Mouse (Mus musculus): ENCODE results near the gene 4930502E18Rik. TPM values are rescaled to one million over a fixed set of nuclear protein-coding genes. Genes with fewer than 3 reads are reported as not detected.
"Not testable (repeated sequence)": the region's sequence is repeated elsewhere in the genome, so short reads cannot be mapped to it uniquely, and the experiment has no call there.

4930502E18Rik gene
- polyA plus RNA-seq (2012; rRNA removed), result not detected in 2 replicates

- DNase-seq, result no peak
- Histone ChIP-seq H3K4me1 (replicated peaks; ENCODE audit: control insufficient read depth, insufficient read depth, low read length) (no peaks in the 10 kb centered on the region), H3K36me3 (ENCODE audit: control insufficient read depth, insufficient read depth, low read length) (no peaks in the 10 kb centered on the region), H3K27ac (ENCODE audit: control insufficient read depth, insufficient read depth, low read length) (no peak within 1 kb of the TSS), H3K4me3 (ENCODE audit: control insufficient read depth, insufficient read depth, low read length) (no peak within 1 kb of the TSS), H3K27me3 (ENCODE audit: control insufficient read depth, insufficient read depth, low read length) (no peaks in the 10 kb centered on the region)
- 85% methylated on average over 11 of the region's 11 CpGs for WGBS
- TF ChIP-seq CTCF (IDR thresholded peaks at IDR 0.05; ENCODE audit: borderline replicate concordance, control insufficient read depth, extremely low read depth, insufficient read depth, low read length, poor library complexity) (no peak), POLR2A (IDR thresholded peaks at IDR 0.05; ENCODE audit: control insufficient read depth, extremely low read depth, insufficient read depth, low read length, poor library complexity) (no peak)
Measured at GRCm38 (mm10) chrX:53724596-53724995, at the start of gene 4930502E18Rik. TSS of gene 4930502E18Rik (plus strand) at chrX:53724826.

- WGBS, result 30% methylated on average over 2 of the region's 2 CpGs
- peak; percentile 71 for DNase-seq
- not testable (repeated sequence) for H3K4me3 ChIP-seq (ENCODE audit: control insufficient read depth, insufficient read depth, low read length); H3K27me3 ChIP-seq (ENCODE audit: control insufficient read depth, insufficient read depth, low read length); H3K4me1 ChIP-seq (replicated peaks; ENCODE audit: control insufficient read depth, insufficient read depth, low read length); H3K27ac ChIP-seq (ENCODE audit: control insufficient read depth, insufficient read depth, low read length); H3K36me3 ChIP-seq (ENCODE audit: control insufficient read depth, insufficient read depth, low read length)
Measured at GRCm38 (mm10) chrX:53676943-53677342, 47.7 kb upstream of the 4930502E18Rik start.

DNA sequence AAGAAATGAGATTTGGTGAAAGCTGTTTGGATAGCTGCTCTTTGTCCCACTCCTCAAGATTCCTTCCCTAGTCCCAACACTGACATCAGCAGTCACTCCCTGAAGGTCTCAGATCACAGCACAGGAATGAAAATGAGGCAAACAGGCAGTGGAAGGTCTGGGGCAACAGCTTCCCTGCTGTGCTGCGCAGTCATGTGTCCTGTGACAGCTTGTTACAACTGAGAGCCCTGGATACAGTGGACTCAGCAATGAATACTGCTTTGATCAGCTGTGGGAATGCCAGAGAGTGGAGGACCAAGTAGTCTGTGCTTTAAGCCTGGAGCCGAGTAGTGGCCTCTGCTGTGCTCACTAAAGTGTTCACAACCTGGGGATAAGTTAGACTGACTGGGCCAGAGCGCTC is 42.0 kb upstream of the 4930502E18Rik start:
- H3K27ac ChIP-seq (ENCODE audit: control insufficient read depth, insufficient read depth, low read length); H3K4me3 ChIP-seq (ENCODE audit: control insufficient read depth, insufficient read depth, low read length); H3K36me3 ChIP-seq (ENCODE audit: control insufficient read depth, insufficient read depth, low read length); H3K4me1 ChIP-seq (replicated peaks; ENCODE audit: control insufficient read depth, insufficient read depth, low read length); DNase-seq; H3K27me3 ChIP-seq (ENCODE audit: control insufficient read depth, insufficient read depth, low read length): not testable (repeated sequence)
- 80% methylated on average over 3 of the region's 3 CpGs for WGBS

DNA sequence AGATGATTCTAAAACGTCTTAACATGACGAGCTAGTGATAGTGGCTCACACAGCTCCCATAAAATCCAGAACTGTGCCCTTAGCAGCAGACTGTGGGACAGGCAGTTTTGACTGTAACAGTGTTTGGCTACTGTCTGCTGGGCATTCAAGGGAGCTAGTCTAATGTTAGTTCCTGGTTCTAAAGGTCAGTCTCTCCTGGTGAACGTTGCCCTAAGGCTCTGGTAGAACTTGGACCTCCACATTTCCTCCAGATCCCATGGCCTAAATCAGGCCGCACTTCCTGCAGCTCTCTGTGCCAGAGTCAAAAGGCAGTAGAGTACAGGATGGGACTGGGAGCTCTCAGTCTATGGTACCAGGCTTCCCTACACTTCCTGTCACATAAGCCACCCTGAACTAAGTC is 40.0 kb upstream of the 4930502E18Rik start:
- H3K4me3 ChIP-seq (ENCODE audit: control insufficient read depth, insufficient read depth, low read length); H3K36me3 ChIP-seq (ENCODE audit: control insufficient read depth, insufficient read depth, low read length); H3K27me3 ChIP-seq (ENCODE audit: control insufficient read depth, insufficient read depth, low read length); DNase-seq; H3K27ac ChIP-seq (ENCODE audit: control insufficient read depth, insufficient read depth, low read length); H3K4me1 ChIP-seq (replicated peaks; ENCODE audit: control insufficient read depth, insufficient read depth, low read length): not testable (repeated sequence)
- 69% methylated on average over 2 of the region's 4 CpGs for WGBS

- TF ChIP-seq POLR2A (IDR thresholded peaks at IDR 0.05; ENCODE audit: control insufficient read depth, extremely low read depth, insufficient read depth, low read length, poor library complexity) (no peak), CTCF (IDR thresholded peaks at IDR 0.05; ENCODE audit: borderline replicate concordance, control insufficient read depth, extremely low read depth, insufficient read depth, low read length, poor library complexity) (no peak)
- Histone ChIP-seq H3K27ac (ENCODE audit: control insufficient read depth, insufficient read depth, low read length) (no peak overlapping the region), H3K4me3 (ENCODE audit: control insufficient read depth, insufficient read depth, low read length) (no peak overlapping the region), H3K4me1 (replicated peaks; ENCODE audit: control insufficient read depth, insufficient read depth, low read length) (no peaks in the 10 kb centered on the region), H3K36me3 (ENCODE audit: control insufficient read depth, insufficient read depth, low read length) (no peaks in the 10 kb centered on the region), H3K27me3 (ENCODE audit: control insufficient read depth, insufficient read depth, low read length) (no peaks in the 10 kb centered on the region)
- no peak for DNase-seq
- 71% methylated on average over 2 of the region's 2 CpGs for WGBS
Measured at GRCm38 (mm10) chrX:53692065-53692464, 32.6 kb upstream of the 4930502E18Rik start.

GRCm38 (mm10) chrX:53693141-53693540 is 31.5 kb upstream of the 4930502E18Rik start:
- WGBS, result 76% methylated on average over 2 of the region's 2 CpGs
- TF ChIP-seq CTCF (IDR thresholded peaks at IDR 0.05; ENCODE audit: borderline replicate concordance, control insufficient read depth, extremely low read depth, insufficient read depth, low read length, poor library complexity), result no peak
- TF ChIP-seq POLR2A (IDR thresholded peaks at IDR 0.05; ENCODE audit: control insufficient read depth, extremely low read depth, insufficient read depth, low read length, poor library complexity), result no peak
- Histone ChIP-seq H3K36me3 (ENCODE audit: control insufficient read depth, insufficient read depth, low read length) (no peaks in the 10 kb centered on the region), H3K27me3 (ENCODE audit: control insufficient read depth, insufficient read depth, low read length) (no peaks in the 10 kb centered on the region), H3K27ac (ENCODE audit: control insufficient read depth, insufficient read depth, low read length) (no peak overlapping the region), H3K4me3 (ENCODE audit: control insufficient read depth, insufficient read depth, low read length) (no peak overlapping the region), H3K4me1 (replicated peaks; ENCODE audit: control insufficient read depth, insufficient read depth, low read length) (no peaks in the 10 kb centered on the region)
- no peak for DNase-seq

DNA sequence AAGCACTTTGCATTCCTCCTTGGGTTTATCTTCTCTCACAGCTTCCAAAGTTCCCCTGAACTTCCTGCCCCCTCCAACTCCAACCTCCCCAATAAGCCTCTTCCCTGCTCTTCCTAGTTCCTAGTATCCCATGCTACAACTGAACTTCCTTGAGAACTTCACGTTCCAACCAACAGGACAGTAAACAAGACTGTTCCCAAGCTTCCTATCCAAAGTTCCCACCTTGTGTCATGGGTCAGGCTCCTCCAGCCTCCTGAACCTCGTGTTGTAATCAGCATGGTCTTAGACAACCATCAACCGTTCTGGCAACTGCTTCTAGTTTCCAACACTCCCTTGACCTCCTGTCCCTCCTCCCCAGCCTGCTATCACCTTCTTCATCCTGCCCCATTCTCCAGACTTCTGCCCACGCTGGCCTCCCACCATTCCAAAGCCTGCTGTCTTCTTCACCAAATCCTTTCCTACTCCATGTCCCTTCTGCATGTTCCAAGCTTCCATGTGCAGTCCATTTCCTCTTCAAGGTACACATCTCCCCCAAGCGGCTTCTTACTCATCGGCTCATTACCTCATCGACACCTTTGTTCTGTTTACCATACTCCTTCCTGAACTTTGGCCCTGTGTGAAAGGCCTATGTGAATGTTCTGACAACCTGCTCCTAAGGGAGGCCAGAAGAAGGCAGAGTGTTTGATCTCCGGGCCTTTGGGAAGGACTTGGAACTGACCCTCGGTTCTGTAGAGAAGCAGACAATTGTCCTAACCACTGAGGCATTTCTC is 30.4 kb upstream of the 4930502E18Rik start:
- H3K4me3 ChIP-seq (ENCODE audit: control insufficient read depth, insufficient read depth, low read length), result no peak overlapping the region
- WGBS, result 85% methylated on average over 9 of the region's 9 CpGs
- H3K27ac ChIP-seq (ENCODE audit: control insufficient read depth, insufficient read depth, low read length), result no peak overlapping the region
- TF ChIP-seq POLR2A (IDR thresholded peaks at IDR 0.05; ENCODE audit: control insufficient read depth, extremely low read depth, insufficient read depth, low read length, poor library complexity) (no peak), CTCF (IDR thresholded peaks at IDR 0.05; ENCODE audit: borderline replicate concordance, control insufficient read depth, extremely low read depth, insufficient read depth, low read length, poor library complexity) (no peak)
- no peak for DNase-seq
- no peaks in the 10 kb centered on the region for H3K27me3 ChIP-seq (ENCODE audit: control insufficient read depth, insufficient read depth, low read length)
- no peaks in the 10 kb centered on the region for H3K4me1 ChIP-seq (replicated peaks; ENCODE audit: control insufficient read depth, insufficient read depth, low read length)
- no peaks in the 10 kb centered on the region for H3K36me3 ChIP-seq (ENCODE audit: control insufficient read depth, insufficient read depth, low read length)
